Mouse (Mus musculus) stomach, adult 2 months (tissue): Measurements from ENCODE around the gene Spire2. TPM values are rescaled to one million over a fixed set of nuclear protein-coding genes. Genes with fewer than 3 reads are reported as not detected.

ENCODE experiments used
- polyA plus RNA-seq: library from polyadenylated mRNA; depleted of rRNA; stranded (reverse); fragments of >200 nt; gene quantifications from 2 replicates; pipeline ENCODE4 v1.2.3, GENCODE M21; 2012; rRNA removed

The Spire2 gene
- polyA plus RNA-seq: 26.4 and 34.4 TPM in 2 replicates

DNA sequence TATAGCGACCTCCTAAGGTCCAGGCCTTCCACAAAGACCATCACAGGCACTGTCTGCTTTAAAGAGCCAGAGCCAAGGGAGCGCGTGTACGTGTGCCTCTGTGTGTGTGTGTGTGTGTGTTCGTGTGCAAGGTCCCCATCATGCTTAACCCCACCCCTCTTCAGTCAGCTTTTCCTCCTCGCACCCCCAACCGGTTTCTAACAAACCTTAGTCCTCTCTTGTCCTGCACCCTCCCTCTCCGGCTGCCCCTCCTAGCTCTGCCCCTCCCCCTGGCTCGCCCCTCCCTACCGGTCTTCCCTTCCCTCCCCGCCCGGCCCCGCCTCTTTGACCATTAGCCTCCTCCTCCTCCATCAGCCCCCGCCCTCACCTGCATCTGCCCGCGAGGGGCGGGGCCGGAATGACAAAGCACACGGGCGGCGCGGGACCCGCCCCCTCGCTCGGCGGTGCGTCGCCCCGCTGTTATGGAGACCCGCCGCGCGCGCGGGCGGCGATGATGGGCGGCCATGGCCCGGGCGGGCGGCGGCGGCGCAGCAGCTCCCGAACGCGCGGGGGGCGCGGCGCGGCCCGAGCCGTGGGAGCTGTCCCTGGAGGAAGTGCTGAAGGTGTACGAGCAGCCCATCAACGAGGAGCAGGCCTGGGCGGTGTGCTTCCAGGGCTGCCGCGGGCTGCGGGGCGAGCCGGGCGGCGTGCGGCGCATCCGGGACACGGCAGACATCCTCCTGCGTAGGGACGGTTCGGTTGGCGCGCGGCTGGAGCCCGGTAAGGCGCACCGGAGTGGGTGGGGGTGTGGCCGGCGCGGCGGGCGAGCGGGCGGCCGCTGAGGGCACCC, at the start of gene Spire2:
Spire2 (plus strand) TSS at position 452 of the 829 bp plus-strand sequence.

DNA sequence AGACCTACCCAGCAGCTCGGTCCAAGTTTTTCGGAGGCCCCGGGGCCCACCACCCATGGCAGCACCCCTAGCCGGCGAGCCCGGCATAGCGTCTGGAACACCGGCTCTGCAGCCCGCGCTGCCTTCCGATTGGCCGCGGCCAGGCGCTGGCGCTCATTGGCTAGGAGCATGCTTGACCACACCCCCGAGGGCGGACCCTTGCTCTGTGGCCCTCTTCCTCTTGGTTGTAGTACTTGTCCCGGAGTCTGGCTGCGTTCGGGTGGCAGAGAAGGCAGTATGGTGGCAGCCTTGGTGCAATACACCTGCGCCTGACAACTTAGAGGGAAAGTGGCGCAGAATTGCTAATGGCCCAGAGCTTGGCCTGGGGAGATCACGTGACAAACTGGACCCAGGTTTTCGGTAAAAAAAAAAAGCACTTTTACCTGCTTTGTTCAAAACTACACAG, 14.0 kb upstream of the Spire2 start, which contains the start of gene Fanca:
Fanca (minus strand) TSS at position 110 of the 445 bp plus-strand sequence.

DNA sequence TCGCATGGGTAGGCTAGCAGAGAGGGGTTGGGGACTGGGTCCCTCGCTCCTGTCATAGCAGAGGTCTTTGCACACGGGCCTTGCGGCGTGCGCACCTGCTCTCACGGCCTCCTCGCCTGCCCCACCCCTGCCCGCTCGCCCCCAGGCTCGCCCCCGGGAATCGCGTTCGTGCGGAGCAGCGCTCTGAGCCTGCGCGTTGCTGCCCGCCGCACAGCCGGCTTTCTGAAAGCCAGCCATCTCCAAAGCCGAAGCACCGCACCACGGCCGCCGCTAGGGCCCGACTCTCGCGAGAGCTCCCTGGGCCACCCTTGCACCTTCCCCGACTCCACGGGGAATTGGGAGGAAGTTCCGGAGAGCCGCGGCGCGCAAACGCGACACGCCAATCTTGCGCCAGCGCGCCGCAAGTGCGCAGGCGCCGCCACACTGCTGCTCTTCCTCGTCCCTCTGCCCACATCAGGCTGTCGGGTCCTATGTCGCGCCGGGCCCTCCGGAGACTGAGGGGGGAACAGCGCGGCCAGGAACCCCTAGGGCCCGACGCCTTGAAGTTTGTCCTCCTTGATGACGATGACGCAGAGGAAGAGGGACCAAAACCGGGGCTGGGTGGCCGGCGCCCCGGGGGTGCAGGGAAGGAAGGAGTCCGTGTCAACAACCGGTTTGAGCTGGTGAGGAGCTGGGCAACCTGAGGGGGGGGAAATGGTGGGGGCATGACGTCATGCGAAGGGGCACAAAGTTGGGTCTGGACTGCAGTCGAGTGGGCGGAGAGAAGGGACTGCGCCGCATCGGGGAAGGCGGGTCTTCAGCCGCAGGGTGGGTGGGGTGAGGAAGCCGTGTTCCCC, 41.1 kb downstream of the Spire2 start, which contains the start of gene Tcf25:
Tcf25 (plus strand) TSS at position 351 of the 836 bp plus-strand sequence.

DNA sequence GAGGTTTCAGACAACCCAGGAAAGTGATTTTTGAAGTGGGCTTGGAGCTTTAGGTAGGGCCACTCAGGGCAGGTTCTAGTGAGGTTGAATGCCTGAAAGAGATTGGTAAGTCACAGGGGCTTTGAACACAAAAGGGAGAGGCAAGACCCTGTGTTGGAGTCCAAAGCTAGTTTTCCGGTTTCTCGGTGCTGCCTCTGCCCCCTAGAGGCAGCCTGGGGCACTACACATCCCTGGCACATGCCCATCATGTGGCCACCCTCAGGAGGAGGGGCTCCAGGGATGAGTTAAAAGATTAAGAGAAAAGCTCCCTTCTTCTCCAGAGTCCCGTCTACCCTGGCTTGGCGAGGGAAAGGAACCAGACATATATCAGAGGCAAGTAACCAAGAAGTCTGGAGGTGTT, 74.3 kb downstream of the Spire2 start, which contains the start of gene Mc1r:
Mc1r (plus strand) TSS at position 322 of the 400 bp plus-strand sequence.

DNA sequence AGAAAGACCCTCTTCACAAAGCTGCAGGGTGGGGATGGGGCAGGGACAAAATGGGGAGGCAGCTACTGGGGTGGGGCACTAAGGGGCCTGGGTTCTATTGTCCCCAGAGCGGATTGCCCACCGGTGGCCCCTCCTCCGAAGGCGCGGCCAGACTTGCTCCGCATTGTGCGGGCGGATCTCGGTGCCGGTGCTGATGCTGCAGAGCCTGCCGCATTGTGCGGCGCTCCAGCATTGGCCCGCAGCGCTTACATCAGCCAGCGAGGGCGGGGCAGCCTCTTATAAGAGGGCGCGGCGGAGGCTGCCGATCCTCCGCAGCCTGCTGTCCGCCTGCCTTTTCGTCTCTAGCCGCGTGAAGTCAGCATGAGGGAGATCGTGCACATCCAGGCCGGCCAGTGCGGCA, 78.7 kb downstream of the Spire2 start, which contains the start of gene Tubb3:
Tubb3 (plus strand) TSS at position 179 of the 400 bp plus-strand sequence.

Other genes with a start within 250 kb of the Spire2 start
- gene Rpl13, start 230.4 kb upstream of the Spire2 start, polyA plus RNA-seq: 1,173 and 2,683 TPM in 2 replicates
- 0.65 and 0.74 TPM in 2 replicates for gene Cpne7, start 215.3 kb upstream of the Spire2 start, polyA plus RNA-seq
- gene Sult5a1, start 174.4 kb upstream of the Spire2 start, polyA plus RNA-seq: 0.33 and 2.9 TPM in 2 replicates
- gene Dpep1, start 146.5 kb upstream of the Spire2 start, polyA plus RNA-seq: 7.0 and 7.4 TPM in 2 replicates
- gene Chmp1a, start 120.0 kb upstream of the Spire2 start, polyA plus RNA-seq: 64.7 and 76.1 TPM in 2 replicates
- 0.19 and 0.96 TPM in 2 replicates for gene Spata33, start 119.9 kb upstream of the Spire2 start, polyA plus RNA-seq
- 25.0 and 25.3 TPM in 2 replicates for gene Cdk10, start 107.9 kb upstream of the Spire2 start, polyA plus RNA-seq
- gene Spata2l, start 96.5 kb upstream of the Spire2 start, polyA plus RNA-seq: 4.4 and 7.0 TPM in 2 replicates
- gene Zfp276, start 78.5 kb upstream of the Spire2 start, polyA plus RNA-seq: 12.0 and 14.9 TPM in 2 replicates
- 42.1 and 58.2 TPM in 2 replicates for gene Vps9d1, start 78.4 kb upstream of the Spire2 start, polyA plus RNA-seq
- 5.6 and 11.0 TPM in 2 replicates for gene Fanca, start 14.1 kb upstream of the Spire2 start, polyA plus RNA-seq
- gene Tcf25, start 41.0 kb downstream of the Spire2 start, polyA plus RNA-seq: 64.3 and 69.0 TPM in 2 replicates
- not detected in 2 replicates for gene Mc1r, start 74.4 kb downstream of the Spire2 start, polyA plus RNA-seq
- gene Tubb3, start 78.7 kb downstream of the Spire2 start, polyA plus RNA-seq: 7.0 and 9.8 TPM in 2 replicates
- gene Def8, start 90.8 kb downstream of the Spire2 start, polyA plus RNA-seq: 10.6 and 17.1 TPM in 2 replicates
- 10.1 and 12.7 TPM in 2 replicates for gene Afg3l1, start 145.2 kb downstream of the Spire2 start, polyA plus RNA-seq
- gene Dbndd1, start 182.8 kb downstream of the Spire2 start, polyA plus RNA-seq: 0.52 and 0.58 TPM in 2 replicates
- gene Gas8, start 186.1 kb downstream of the Spire2 start, polyA plus RNA-seq: 3.0 and 3.3 TPM in 2 replicates